Mouse (Mus musculus) myocyte (in vitro differentiated cells): ENCODE measurements around the gene Xk. TPM values are rescaled to one million over a fixed set of nuclear protein-coding genes. Genes with fewer than 3 reads are reported as not detected.

Source experiments
- H3K27me3 ChIP-seq: one replicate; pipeline ENCODE4 v1.6.1; 2011; ENCODE audit not compliant: control insufficient read depth, insufficient read depth, insufficient read length
- H3K36me3 ChIP-seq: one replicate; pipeline ENCODE4 v1.6.1; 2011; ENCODE audit not compliant: control insufficient read depth, insufficient read depth
- H3K4me2 ChIP-seq: one replicate; pipeline ENCODE4 v1.6.1; 2011; ENCODE audit warnings: low read depth, control low read depth
- H3K4me3 ChIP-seq: one replicate; pipeline ENCODE4 v1.5.1; 2011; ENCODE audit warnings: mild to moderate bottlenecking, control low read depth, moderate library complexity
- H3K79me2 ChIP-seq: one replicate; pipeline ENCODE4 v1.6.1; 2011; ENCODE audit not compliant: control insufficient read depth, insufficient read depth
- H3ac ChIP-seq: one replicate; pipeline ENCODE4 v1.6.1; 2011; ENCODE audit not compliant: control insufficient read depth, insufficient read length
- CEBPB ChIP-seq: IDR thresholded peaks from 2 replicates; pipeline ENCODE4 v1.6.1; 2011; ENCODE audit warnings: mild to moderate bottlenecking, moderate library complexity; ENCODE audit not compliant: poor library complexity, insufficient read depth, severe bottlenecking
- E2F4 ChIP-seq: IDR thresholded peaks from one replicate; pipeline ENCODE4 v1.6.1; 2011; ENCODE audit warnings: mild to moderate bottlenecking, control low read depth, moderate library complexity; ENCODE audit not compliant: insufficient read depth
- MAX ChIP-seq: IDR thresholded peaks from one replicate; pipeline ENCODE4 v1.6.1; 2011; ENCODE audit warnings: low read depth, mild to moderate bottlenecking, control low read depth
- MYOD1 ChIP-seq, 3 experiments: IDR thresholded peaks; one replicate each; pipeline ENCODE4 v1.6.1; 2011; ENCODE audit warnings: control low read depth in 2 of 3, low read depth in 2 of 3, mild to moderate bottlenecking in 2 of 3, moderate library complexity in 1 of 3; ENCODE audit not compliant: insufficient read length in 2 of 3, control insufficient read depth in 1 of 3
- MYOG ChIP-seq, 3 experiments: IDR thresholded peaks; one replicate each; pipeline ENCODE4 v1.6.1; 2011; ENCODE audit warnings: control low read depth in 2 of 3, low read depth in 2 of 3, mild to moderate bottlenecking in 2 of 3; ENCODE audit not compliant: insufficient read length in 2 of 3, control insufficient read depth in 1 of 3, insufficient read depth in 1 of 3
- POLR2A ChIP-seq: IDR thresholded peaks from one replicate; pipeline ENCODE4 v1.6.1; 2011; ENCODE audit warnings: low read depth, mild to moderate bottlenecking, control low read depth, moderate library complexity; ENCODE audit not compliant: insufficient read length
- POLR2AphosphoS2 ChIP-seq: IDR thresholded peaks from one replicate; pipeline ENCODE4 v1.6.1; 2011; ENCODE audit warnings: low read depth, control low read depth; ENCODE audit not compliant: insufficient read length
- REST ChIP-seq: IDR thresholded peaks from one replicate; pipeline ENCODE4 v1.6.1; 2011; ENCODE audit warnings: mild to moderate bottlenecking, control low read depth, moderate library complexity; ENCODE audit not compliant: insufficient read depth, insufficient read length
- SRF ChIP-seq: IDR thresholded peaks from one replicate; pipeline ENCODE4 v1.6.1; 2011; ENCODE audit warnings: low read depth; ENCODE audit not compliant: control insufficient read depth, insufficient read length
- TCF12 ChIP-seq: IDR thresholded peaks from one replicate; pipeline ENCODE4 v1.6.1; 2011; ENCODE audit warnings: mild to moderate bottlenecking, control low read depth; ENCODE audit not compliant: poor library complexity, insufficient read depth, severe bottlenecking
- TCF3 ChIP-seq: IDR thresholded peaks from one replicate; pipeline ENCODE4 v1.6.1; 2011; ENCODE audit warnings: low read depth, control low read depth; ENCODE audit not compliant: insufficient read length
- USF1 ChIP-seq: IDR thresholded peaks from one replicate; pipeline ENCODE4 v1.6.1; 2011; ENCODE audit warnings: low read depth, mild to moderate bottlenecking, control low read depth, moderate library complexity
- polyA plus RNA-seq: library from polyadenylated mRNA; unstranded; fragments of >200 nt; fragmentation: generic; extraction: Trizol; gene quantifications from one replicate; pipeline ENCODE4 v1.2.1, GENCODE M21; 2012; ENCODE audit warnings: missing spikeins

Gene Xk
- polyA plus RNA-seq, 1 experiment = 0.05 TPM

DNA sequence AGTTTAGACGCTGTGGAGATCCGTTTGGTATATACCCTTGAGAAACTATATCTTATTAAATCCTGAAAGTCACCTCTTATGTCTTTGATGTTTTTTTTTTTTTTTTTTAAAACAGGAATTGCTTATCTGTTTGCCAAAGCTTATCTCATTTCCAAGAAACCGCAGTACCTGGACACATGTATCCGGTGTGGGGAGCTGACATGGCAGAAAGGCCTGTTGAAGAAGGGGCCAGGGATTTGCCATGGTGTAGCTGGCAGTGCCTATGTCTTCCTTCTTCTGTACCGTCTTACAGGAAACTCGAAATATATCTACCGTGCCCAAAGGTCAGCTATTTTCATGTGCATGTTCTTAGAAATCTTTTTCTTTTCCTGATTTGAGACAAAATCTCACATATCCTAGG is 14.7 kb upstream of the Xk start:
- TF ChIP-seq SRF (no peak), REST (no peak), POLR2AphosphoS2 (no peak), TCF12 (no peak), MAX (no peak), MYOG (IDR thresholded peaks at IDR 0.05; ENCODE audit: control insufficient read depth in 1 of 3, insufficient read depth in 1 of 3, insufficient read length in 2 of 3, low read depth in 2 of 3) (no peak), POLR2A (no peak), CEBPB (no peak), E2F4 (no peak)
- no peak overlapping the region for H3K4me2 ChIP-seq
- H3ac ChIP-seq = no peak overlapping the region
- no peaks in the 10 kb centered on the region for H3K27me3 ChIP-seq
- no peaks in the 10 kb centered on the region for H3K79me2 ChIP-seq
- H3K4me3 ChIP-seq = no peak overlapping the region
- H3K36me3 ChIP-seq = no peaks in the 10 kb centered on the region

DNA sequence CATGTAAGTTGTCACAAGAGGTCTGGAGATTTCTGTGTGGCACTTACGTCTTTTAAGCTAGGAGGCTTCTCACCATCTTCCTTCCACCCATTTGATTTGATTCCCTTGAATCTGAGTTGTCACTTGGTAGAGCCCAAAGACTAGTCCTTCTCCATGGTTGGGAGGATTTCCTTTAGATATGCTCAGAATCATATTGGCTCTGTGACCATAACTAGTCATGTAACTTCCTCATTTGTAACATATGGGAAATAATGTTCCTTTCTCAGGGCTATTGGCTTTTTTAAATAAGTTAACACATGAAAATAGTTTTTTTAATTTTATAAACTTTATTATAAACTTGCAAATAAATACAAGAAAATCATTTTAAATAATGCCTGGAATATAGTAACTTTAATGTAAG is 13.3 kb upstream of the Xk start:
- Histone ChIP-seq H3K36me3 (no peaks in the 10 kb centered on the region), H3K4me2 (no peak overlapping the region), H3K27me3 (no peaks in the 10 kb centered on the region), H3ac (no peak overlapping the region), H3K79me2 (no peaks in the 10 kb centered on the region), H3K4me3 (no peak overlapping the region)
- TF ChIP-seq USF1 (no peak), SRF (no peak), MYOG (IDR thresholded peaks at IDR 0.05; ENCODE audit: control insufficient read depth in 1 of 3, insufficient read depth in 1 of 3, insufficient read length in 2 of 3, low read depth in 2 of 3) (no peak), TCF12 (no peak), MYOD1 (IDR thresholded peaks at IDR 0.05; ENCODE audit: control insufficient read depth in 1 of 3, insufficient read length in 2 of 3, low read depth in 2 of 3) (no peak), MAX (no peak), REST (no peak), POLR2A (no peak), CEBPB (no peak), TCF3 (no peak), E2F4 (no peak), POLR2AphosphoS2 (no peak)

- Histone ChIP-seq H3K36me3 (no peaks in the 10 kb centered on the region), H3K27me3 (no peaks in the 10 kb centered on the region), H3ac (no peak overlapping the region), H3K4me3 (no peak overlapping the region), H3K4me2 (no peak overlapping the region), H3K79me2 (no peaks in the 10 kb centered on the region)
- no peak for TF ChIP-seq POLR2A
- no peak for TF ChIP-seq MYOD1 (IDR thresholded peaks at IDR 0.05; ENCODE audit: control insufficient read depth in 1 of 3, insufficient read length in 2 of 3, low read depth in 2 of 3)
- TF ChIP-seq MYOG (IDR thresholded peaks at IDR 0.05; ENCODE audit: control insufficient read depth in 1 of 3, insufficient read depth in 1 of 3, insufficient read length in 2 of 3, low read depth in 2 of 3) = no peak
- TF ChIP-seq POLR2AphosphoS2 = no peak
- TF ChIP-seq USF1 = no peak
- TF ChIP-seq TCF12 = no peak
- TF ChIP-seq CEBPB = no peak
- no peak for TF ChIP-seq MAX
- TF ChIP-seq SRF = no peak
- no peak for TF ChIP-seq TCF3
- TF ChIP-seq E2F4 = no peak
- TF ChIP-seq REST = no peak
Measured at GRCm38 (mm10) chrX:9271112-9271511, 1.4 kb upstream of the Xk start.

DNA sequence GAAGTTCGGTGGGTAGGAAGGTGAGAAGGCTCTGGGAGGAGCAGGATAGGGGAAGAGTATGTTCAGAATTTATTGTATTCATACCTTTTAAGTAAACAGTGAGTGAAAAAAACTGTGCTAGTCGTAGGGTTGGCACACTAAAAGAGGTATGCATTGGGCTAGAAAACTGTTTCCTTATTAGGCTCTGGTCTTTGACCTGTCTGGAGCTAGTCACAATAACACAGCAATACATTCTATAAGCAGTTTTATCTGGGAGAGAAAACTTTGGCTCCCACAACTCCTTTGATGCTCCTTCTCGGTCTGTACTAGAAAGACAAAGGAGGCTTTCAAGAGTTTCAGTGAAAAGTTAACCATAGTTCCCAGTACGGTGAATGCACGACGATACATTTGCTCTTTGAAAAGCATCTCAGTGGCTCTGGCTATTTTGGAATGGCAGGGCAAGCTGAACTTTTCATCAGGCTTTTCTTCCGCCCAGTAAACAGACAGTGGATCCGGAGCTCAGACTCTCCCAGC is 553 bp upstream of the Xk start:
- Histone ChIP-seq H3K4me2 (no peak overlapping the region), H3ac (no peak overlapping the region), H3K36me3 (no peaks in the 10 kb centered on the region), H3K79me2 (no peaks in the 10 kb centered on the region), H3K27me3 (no peaks in the 10 kb centered on the region), H3K4me3 (no peak overlapping the region)
- TF ChIP-seq CEBPB = no peak
- no peak for TF ChIP-seq SRF
- no peak for TF ChIP-seq E2F4
- no peak for TF ChIP-seq POLR2AphosphoS2

- H3K79me2 ChIP-seq = no peaks in the 10 kb centered on the region
- no peaks in the 10 kb centered on the region for H3K27me3 ChIP-seq
- H3ac ChIP-seq = no peak overlapping the region
- no peak for TF ChIP-seq MYOG (IDR thresholded peaks at IDR 0.05; ENCODE audit: control insufficient read depth in 1 of 3, insufficient read depth in 1 of 3, insufficient read length in 2 of 3, low read depth in 2 of 3)
- no peak for TF ChIP-seq USF1
- no peak for TF ChIP-seq TCF12
- no peak for TF ChIP-seq E2F4
- TF ChIP-seq SRF = no peak
- TF ChIP-seq TCF3 = no peak
- TF ChIP-seq REST = no peak
- no peak for TF ChIP-seq POLR2A
- no peak for TF ChIP-seq MYOD1 (IDR thresholded peaks at IDR 0.05; ENCODE audit: control insufficient read depth in 1 of 3, insufficient read length in 2 of 3, low read depth in 2 of 3)
- no peak for TF ChIP-seq CEBPB
- no peaks in the 10 kb centered on the region for H3K36me3 ChIP-seq
- no peak overlapping the region for H3K4me3 ChIP-seq
- no peak overlapping the region for H3K4me2 ChIP-seq
Measured at GRCm38 (mm10) chrX:9273377-9274002, 934 bp downstream of the Xk start.
